Mouse (Mus musculus) common myeloid progenitor, adult 5-6 weeks (primary cell): ENCODE measurements around the gene Vmn1r30. TPM values are rescaled to one million over a fixed set of nuclear protein-coding genes. Genes with fewer than 3 reads are reported as not detected.

ENCODE experiments used
- ATAC-seq: replicated peaks from 2 replicates; pipeline ENCODE4 v1.8.0; 2016; ENCODE audit warnings: low read depth, mild to moderate bottlenecking, moderate TSS enrichment, inconsistent platforms; ENCODE audit not compliant: poor library complexity, severe bottlenecking
- total RNA-seq: library from RNA; stranded (forward); fragments of 200-1000, 187-1606 nt; gene quantifications from 2 replicates; pipeline ENCODE4 v1.2.3, GENCODE M21; 2017

Vmn1r30 gene
- not detected in 2 replicates for total RNA-seq

- ATAC-seq, result no peak
Measured at GRCm38 (mm10) chr6:58443285-58443684, at the start of gene Vmn1r30. Gene Vmn1r30 (minus strand): TSS chr6:58443385.

- no peak for ATAC-seq
Measured at GRCm38 (mm10) chr6:58475230-58475629, 32.0 kb upstream of the Vmn1r30 start, which contains the start of gene Vmn1r31. Gene Vmn1r31 (minus strand): TSS chr6:58475330.

Other genes starting within 250 kb of the Vmn1r30 start
- not detected in 2 replicates for gene Vmn1r27, start 224.6 kb downstream of the Vmn1r30 start, total RNA-seq
- not detected in 2 replicates for gene Vmn1r28, start 181.3 kb downstream of the Vmn1r30 start, total RNA-seq
- gene Vmn1r29, start 141.8 kb downstream of the Vmn1r30 start, total RNA-seq, result not detected in 2 replicates
- gene Vmn1r31, start 31.9 kb upstream of the Vmn1r30 start, total RNA-seq, result not detected in 2 replicates
- 64.8 and 82.6 TPM in 2 replicates for gene Abcg2, start 141.1 kb upstream of the Vmn1r30 start, total RNA-seq